Mouse (Mus musculus) kidney, adult 2 months (tissue): ENCODE measurements around the gene Gan.

Experiments
- CTCF ChIP-seq: fragments of 200-500 bp; conservative IDR thresholded peaks from 2 replicates; pipeline ENCODE4 v1.5.1; 2011; ENCODE audit warnings: low read depth, mild to moderate bottlenecking, control low read depth, low read length, moderate library complexity, mixed read lengths; ENCODE audit not compliant: insufficient read depth, insufficient read length
- POLR2A ChIP-seq: fragments of 200-500 bp; IDR thresholded peaks from one replicate; pipeline ENCODE4 v1.6.1; 2011; ENCODE audit warnings: low read depth, low read length, control low read depth

GRCm38 (mm10) chr8:117118409-117118808, 39.5 kb upstream of the Gan start:
- no peak for TF ChIP-seq CTCF
- TF ChIP-seq POLR2A: no peak
